Mouse (Mus musculus): ENCODE data around the gene Rab12.

DNA sequence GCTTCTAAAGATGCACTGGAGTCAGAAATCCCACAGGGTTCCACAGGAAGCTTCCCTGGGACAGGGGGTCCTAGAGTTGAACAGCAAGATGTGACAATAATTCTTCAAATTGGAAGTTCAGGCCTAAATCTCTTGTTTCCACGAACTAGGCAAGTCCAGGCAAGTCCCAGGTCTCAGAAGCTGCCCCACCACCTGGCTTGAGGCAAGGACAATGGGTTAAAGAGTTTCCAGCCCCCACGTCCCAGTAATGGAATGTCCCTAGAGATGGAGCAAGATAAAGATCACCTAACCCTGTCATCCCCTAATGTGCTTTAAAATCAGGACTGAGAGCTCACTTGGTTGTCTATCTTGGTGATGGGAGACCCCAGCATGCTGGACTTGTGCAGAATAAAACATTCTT, 34.6 kb downstream of the Rab12 start:
- TF ChIP-seq CTCF (IDR thresholded peaks at IDR 0.05; ENCODE audit: low read depth) (no peak), EP300 (IDR thresholded peaks at IDR 0.05; ENCODE audit: low read depth) (no peak)

Measured in heart, postnatal 0 days (tissue).